Mouse (Mus musculus): ENCODE results near the gene Oaz2.

Gene Oaz2

DNA sequence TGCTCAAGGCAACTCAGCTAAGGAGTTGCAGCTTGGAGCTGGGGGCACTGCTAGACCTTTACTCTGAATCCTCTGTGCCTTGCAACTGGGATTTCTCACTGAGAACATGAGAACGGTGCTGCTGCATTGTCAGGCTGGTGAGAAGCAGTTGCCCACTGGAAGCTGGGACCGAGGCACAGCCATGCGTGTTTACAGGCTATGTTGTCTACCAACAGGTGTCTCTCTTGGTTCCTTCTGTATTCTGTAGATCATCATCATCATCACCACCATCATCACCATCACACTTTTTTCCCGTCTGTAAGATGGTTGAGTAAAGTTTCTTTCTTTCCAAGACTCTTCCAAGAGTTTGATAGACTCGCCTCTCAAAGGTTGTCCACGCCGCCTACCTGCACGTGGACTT is at the start of gene Oaz2:
TSS of gene Oaz2 (plus strand) at position 301 of the 400 bp plus-strand sequence.
- DNase-seq (ENCODE audit: low spot score), result no peak

DNA sequence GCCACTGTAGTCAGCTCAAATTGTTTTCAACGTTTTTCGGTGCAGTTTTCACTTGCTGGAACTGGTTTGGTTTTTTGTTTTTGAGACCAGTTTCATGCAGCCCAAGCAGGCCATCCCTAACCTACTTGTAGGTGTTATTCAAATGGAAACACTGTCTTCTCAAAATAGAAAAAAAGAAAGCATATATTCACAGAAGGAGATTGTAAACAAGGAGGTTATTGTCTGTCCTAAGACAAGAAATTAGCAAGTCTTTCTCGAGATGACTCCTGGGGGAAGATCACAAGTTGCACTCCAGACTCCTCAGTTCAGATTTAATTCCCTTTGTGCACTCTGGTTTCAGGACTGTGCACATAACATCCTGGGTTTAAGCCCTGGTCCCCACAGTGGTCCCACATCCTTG is 48.5 kb upstream of the Oaz2 start:
- DNase-seq (ENCODE audit: low spot score), result no peak

GRCm38 (mm10) chr9:65621196-65621595 is 46.6 kb upstream of the Oaz2 start:
- DNase-seq (ENCODE audit: low spot score), result no peak

- no peak for DNase-seq (ENCODE audit: low spot score)
These were observed 46.1 kb upstream of the Oaz2 start for GRCm38 (mm10) chr9:65621666-65622065.

- DNase-seq (ENCODE audit: low spot score), result no peak
These were observed 45.0 kb upstream of the Oaz2 start for GRCm38 (mm10) chr9:65622826-65623225.

GRCm38 (mm10) chr9:65624266-65624665 is 43.5 kb upstream of the Oaz2 start:
- no peak for DNase-seq (ENCODE audit: low spot score)

GRCm38 (mm10) chr9:65629025-65629766 is 38.6 kb upstream of the Oaz2 start, which contains the start of gene Rbpms2:
Gene Rbpms2, plus strand, starts transcription at chr9:65629648.
- no peak for DNase-seq (ENCODE audit: low spot score)

DNA sequence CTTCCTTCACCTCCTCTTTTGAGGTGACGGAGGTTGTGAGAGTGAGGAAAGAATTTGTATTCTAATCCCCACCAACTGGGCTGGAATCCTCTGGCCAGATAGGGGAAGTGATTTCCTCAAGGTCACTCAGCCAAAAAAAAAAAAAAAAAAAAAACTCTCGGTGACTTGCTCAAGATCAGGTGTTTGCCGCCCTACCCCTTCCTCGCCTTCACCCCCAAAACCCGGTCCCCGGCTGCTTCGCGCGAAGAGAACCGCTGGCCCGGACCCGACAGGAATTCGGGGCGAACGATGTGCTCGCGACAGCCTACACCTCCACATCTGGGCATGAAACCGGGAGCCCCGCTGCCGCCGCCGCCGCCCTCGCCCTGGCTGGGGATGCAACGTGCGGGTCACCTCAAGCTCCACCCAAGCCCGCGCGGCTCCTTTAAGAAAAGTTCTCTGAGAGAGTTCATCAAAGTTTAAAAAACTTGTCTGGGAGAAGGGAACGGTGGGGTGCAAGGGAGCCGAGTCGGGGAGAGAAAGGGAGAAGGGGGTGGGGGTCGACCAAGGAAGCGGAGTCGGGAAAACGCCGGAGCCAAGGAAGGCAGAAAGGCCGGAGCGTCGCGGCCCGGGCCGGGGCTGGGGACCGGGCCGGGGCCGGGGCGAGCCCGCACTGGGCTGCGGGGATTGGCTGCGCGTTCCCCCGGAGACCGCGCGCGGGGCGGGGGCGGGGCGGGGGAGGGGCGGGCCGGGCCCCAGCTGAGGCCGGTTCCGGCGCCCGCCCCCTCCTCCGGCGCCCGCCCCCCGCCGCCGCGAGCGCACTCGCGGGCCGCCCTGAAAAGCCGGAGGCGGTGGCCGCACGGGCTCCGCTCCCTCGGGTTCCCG is 37.8 kb upstream of the Oaz2 start:
- DNase-seq (ENCODE audit: low spot score), result no peak

GRCm38 (mm10) chr9:65630631-65631353 is 37.0 kb upstream of the Oaz2 start:
- no peak for DNase-seq (ENCODE audit: low spot score)

- no peak for DNase-seq (ENCODE audit: low spot score)
These were observed 36.3 kb upstream of the Oaz2 start for GRCm38 (mm10) chr9:65631354-65632021.

- no peak for DNase-seq (ENCODE audit: low spot score)
These were observed 32.0 kb upstream of the Oaz2 start for GRCm38 (mm10) chr9:65635766-65636165.

DNA sequence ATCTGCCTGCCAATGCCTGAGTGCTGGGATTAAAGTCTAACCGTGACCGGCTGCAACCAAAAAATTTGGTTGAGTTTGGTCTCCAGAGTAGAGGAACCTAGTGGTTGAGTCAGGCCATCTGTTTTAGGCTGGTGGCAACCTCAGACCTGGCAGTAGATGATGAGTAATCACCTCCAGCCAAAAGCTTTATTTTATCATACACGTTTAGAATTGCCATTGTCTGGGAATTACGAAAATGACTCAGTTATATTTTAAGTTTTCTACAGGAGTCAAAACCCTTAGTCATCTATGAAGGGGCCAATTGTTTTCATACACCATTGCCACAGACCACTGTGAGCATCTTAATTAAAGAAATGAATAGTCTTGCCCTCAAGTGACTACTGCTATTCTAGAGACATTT is 30.9 kb upstream of the Oaz2 start:
- no peak for DNase-seq (ENCODE audit: low spot score)

DNA sequence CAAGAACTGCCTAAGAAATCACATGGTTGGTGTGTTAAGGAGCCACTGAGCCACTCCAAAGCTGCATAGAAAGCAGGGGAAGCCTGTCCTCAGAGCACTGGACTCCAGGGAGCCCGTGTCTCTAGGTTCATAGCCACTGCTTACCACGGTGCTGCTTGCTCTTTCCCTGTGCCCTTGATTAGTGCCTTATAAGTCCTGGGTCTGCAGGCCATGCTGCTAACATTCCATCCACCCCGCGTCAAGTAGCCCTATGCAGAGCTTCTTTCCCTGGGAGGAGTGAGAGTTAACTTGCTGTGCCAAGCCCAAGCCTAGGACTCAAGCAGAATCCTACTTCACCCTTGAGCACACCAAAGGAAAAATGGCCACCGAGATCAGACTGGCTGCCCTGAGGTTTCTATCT is 28.7 kb upstream of the Oaz2 start:
- DNase-seq (ENCODE audit: low spot score), result no peak

DNA sequence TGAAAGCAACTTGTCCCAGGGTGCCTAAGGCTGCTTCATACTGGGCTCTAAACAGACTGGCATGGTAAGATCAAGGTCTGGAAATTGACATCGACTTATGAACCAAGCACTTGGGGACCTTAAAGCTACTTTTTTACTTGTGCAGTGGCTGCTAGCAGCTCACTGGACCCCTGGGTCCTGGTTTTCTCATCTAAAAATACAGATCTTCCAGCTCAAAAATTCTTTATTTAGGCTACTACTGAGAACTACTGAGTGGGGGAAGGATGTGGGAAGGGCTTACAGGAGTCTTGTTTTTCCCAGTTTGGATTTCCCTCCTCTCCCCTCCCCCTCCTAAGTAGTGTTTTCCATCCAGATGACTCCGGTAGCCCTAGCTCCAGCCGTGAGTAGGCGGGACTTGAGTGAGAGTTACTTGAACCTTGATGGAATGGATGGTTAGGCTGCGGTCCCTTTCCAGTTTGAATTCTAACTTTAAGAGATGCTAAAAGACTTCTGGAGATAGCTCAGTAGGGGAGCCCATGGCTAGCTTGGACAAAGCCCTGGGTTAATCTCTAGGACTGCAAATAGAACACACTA is 26.9 kb upstream of the Oaz2 start:
- DNase-seq (ENCODE audit: low spot score), result no peak

- no peak for DNase-seq (ENCODE audit: low spot score)
These were observed 26.3 kb upstream of the Oaz2 start for GRCm38 (mm10) chr9:65641446-65642052.

GRCm38 (mm10) chr9:65642546-65642945 is 25.3 kb upstream of the Oaz2 start:
- DNase-seq (ENCODE audit: low spot score), result no peak

DNA sequence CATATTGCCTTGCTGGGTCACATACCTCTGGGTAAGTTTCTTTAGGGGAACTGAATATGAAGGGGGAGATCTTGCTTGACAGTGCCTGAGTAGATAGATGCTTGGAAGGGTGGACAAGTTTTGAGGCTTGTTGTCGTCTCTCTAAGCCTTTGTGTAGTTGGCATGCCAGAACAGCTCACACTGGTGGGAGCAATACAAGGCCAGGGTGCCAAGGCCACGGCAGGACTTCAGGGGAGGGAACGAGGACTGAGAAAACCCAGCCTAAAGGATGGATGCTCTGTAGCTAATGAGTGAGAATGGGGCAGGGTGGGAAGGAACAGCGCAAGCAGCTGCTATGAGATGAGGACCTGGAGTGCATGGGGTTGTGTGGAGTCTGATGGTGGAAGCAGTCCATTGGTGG is 22.8 kb upstream of the Oaz2 start:
- DNase-seq (ENCODE audit: low spot score), result no peak

DNA sequence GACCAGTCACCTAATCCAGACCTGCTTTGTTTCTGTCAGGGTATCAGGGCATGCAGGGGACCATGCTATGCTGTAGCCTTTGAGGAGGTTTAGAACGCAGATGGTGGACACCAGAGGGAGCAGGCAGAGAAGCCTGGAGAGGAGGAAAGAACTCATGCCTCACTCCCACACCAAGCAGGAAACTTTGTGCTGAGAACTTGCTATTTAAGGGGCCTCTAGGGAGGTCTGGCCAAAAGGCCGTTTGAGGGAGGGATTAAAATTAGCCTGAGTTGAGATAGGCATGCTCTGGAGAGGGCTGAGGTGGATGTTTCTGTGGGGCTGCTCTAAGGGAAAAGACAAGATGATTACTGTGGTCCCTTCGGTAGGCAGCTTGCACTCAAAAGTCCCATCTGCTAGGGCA is 21.8 kb upstream of the Oaz2 start:
- no peak for DNase-seq (ENCODE audit: low spot score)

- no peak for DNase-seq (ENCODE audit: low spot score)
These were observed 21.0 kb upstream of the Oaz2 start for GRCm38 (mm10) chr9:65646782-65647181.

- DNase-seq (ENCODE audit: low spot score), result no peak
These were observed 19.1 kb upstream of the Oaz2 start for GRCm38 (mm10) chr9:65648730-65649129.

GRCm38 (mm10) chr9:65649997-65650396 is 17.8 kb upstream of the Oaz2 start:
- DNase-seq (ENCODE audit: low spot score), result no peak
